Mouse (Mus musculus) stomach, postnatal 0 days (tissue): ENCODE measurements around the gene Fto. TPM values are rescaled to one million over a fixed set of nuclear protein-coding genes. Genes with fewer than 3 reads are reported as not detected.

Source experiments
- ATAC-seq: fragments of 200-750 bp; cut with Nextera tagmentation; 2 replicates; pipeline ENCODE4 v1.8.0; 2017; ENCODE audit not compliant: low FRiP score, low TSS enrichment
- DNase-seq: peaks from one replicate; pipeline ENCODE4 v3.0.0-alpha.2; 2016; ENCODE audit warnings: low spot score
- H3K27ac ChIP-seq: fragments of 300-500 bp; sonication (generic); replicated peaks from 2 replicates; pipeline ENCODE4 v1.5.1; 2014; ENCODE audit warnings: mild to moderate bottlenecking, control low read depth
- H3K27me3 ChIP-seq: fragments of 300-500 bp; sonication (generic); 2 replicates; pipeline ENCODE4 v1.6.1; 2014; ENCODE audit warnings: low read length; ENCODE audit not compliant: control insufficient read depth, insufficient read depth
- H3K36me3 ChIP-seq: fragments of 300-500 bp; sonication (generic); 2 replicates; pipeline ENCODE4 v1.6.1; 2014; ENCODE audit warnings: low read length, mixed read lengths; ENCODE audit not compliant: control insufficient read depth, insufficient read depth
- H3K4me1 ChIP-seq: fragments of 300-500 bp; sonication (generic); replicated peaks from 2 replicates; pipeline ENCODE4 v1.6.1; 2014; ENCODE audit warnings: antibody characterized with exemption; ENCODE audit not compliant: control insufficient read depth, insufficient read depth
- H3K4me2 ChIP-seq: fragments of 300-500 bp; sonication (generic); replicated peaks from 2 replicates; pipeline ENCODE4 v1.6.1; 2014; ENCODE audit warnings: low read depth, mild to moderate bottlenecking, control low read depth, moderate library complexity
- H3K4me3 ChIP-seq: fragments of 300-500 bp; sonication (generic); 2 replicates; pipeline ENCODE4 v1.5.1; 2014; ENCODE audit warnings: low read depth, low read length, control low read depth
- H3K9ac ChIP-seq: fragments of 300-500 bp; sonication (generic); 2 replicates; pipeline ENCODE4 v1.6.1; 2014; ENCODE audit warnings: mild to moderate bottlenecking, low read length, control low read depth, mixed read lengths
- H3K9me3 ChIP-seq: fragments of 300-500 bp; sonication (generic); 2 replicates; pipeline ENCODE4 v1.6.1; 2016; ENCODE audit warnings: low read length; ENCODE audit not compliant: control insufficient read depth
- CTCF ChIP-seq: IDR thresholded peaks from 2 replicates; pipeline ENCODE4 v1.5.1; 2016; ENCODE audit warnings: antibody characterized with exemption, low read depth, mild to moderate bottlenecking, moderate library complexity
- EP300 ChIP-seq: optimal IDR thresholded peaks from 2 replicates; pipeline ENCODE3; 2016; ENCODE audit warnings: antibody characterized with exemption
- WGBS: fragments of 180-500 bp; shearing (Covaris S2); extraction: QIAGEN DNeasy Blood & Tissue Kit; methylation state at CpG from one replicate; pipeline ENCODE4 v1.1.7; 2014; 5-methylcytosine and 5-hydroxymethylcytosine counted together
- polyA plus RNA-seq: library from polyadenylated mRNA; unstranded; fragments of >200 nt; fragmentation: Nextera tagmentation; extraction: Ambion mirVana; gene quantifications from 2 replicates; pipeline ENCODE4 v1.2.1, GENCODE M21; 2015

The Fto gene
- polyA plus RNA-seq, 1 experiment from 2014 or later = 25.7 TPM

DNA sequence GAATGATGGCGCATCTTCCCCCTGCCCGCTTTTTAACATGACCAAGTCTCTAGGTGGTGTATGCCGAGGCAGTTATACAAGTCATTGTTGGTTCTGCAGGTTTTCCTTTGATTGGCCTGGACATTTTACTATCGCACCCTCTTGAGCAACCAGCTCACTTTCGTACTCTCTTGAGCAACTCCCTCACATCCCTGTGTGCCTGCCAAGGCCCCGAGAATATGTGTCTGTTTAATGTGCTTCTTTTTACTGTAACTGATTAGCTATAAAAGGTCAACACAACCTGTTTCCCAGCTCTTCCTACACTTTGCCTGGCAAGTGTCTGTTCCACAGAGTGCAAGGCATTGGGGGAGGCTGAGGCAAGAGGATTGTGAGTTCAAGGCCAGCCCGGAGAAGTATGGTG, 401.4 kb downstream of the Fto start:
- no peaks in the 10 kb centered on the region for H3K4me1 ChIP-seq
- DNase-seq (no peak), ATAC-seq (no peak)
- H3K9ac ChIP-seq = no peak overlapping the region
- no peak overlapping the region for H3K27ac ChIP-seq
- 80% methylated on average over 7 of the region's 7 CpGs for WGBS
- H3K9me3 ChIP-seq = no peaks in the 10 kb centered on the region
- H3K4me2 ChIP-seq = no peak overlapping the region
- no peak for TF ChIP-seq EP300
- no peak overlapping the region for H3K4me3 ChIP-seq
- H3K27me3 ChIP-seq = no peaks in the 10 kb centered on the region
- no peaks in the 10 kb centered on the region for H3K36me3 ChIP-seq

- Histone ChIP-seq H3K27me3 (no peaks in the 10 kb centered on the region), H3K36me3 (no peaks in the 10 kb centered on the region), H3K27ac (no peak overlapping the region), H3K4me3 (no peak overlapping the region), H3K9me3 (no peaks in the 10 kb centered on the region), H3K4me1 (no peaks in the 10 kb centered on the region), H3K4me2 (no peak overlapping the region), H3K9ac (no peak overlapping the region)
- no peak for TF ChIP-seq CTCF
- no peak for TF ChIP-seq EP300
- WGBS = 38% methylated on average over 8 of the region's 8 CpGs
- no peak for ATAC-seq
- no peak for DNase-seq
Measured at GRCm38 (mm10) chr8:91715387-91716085, 402.2 kb downstream of the Fto start.

Other genes with a start within 250 kb of the Fto start
- 6.5 and 7.3 TPM in 2 replicates for gene Rbl2, start 243.5 kb upstream of the Fto start, polyA plus RNA-seq
- gene Aktip, start 113.5 kb upstream of the Fto start, polyA plus RNA-seq = 42.2 and 47.1 TPM in 2 replicates
- gene Rpgrip1l, start 263 bp upstream of the Fto start, polyA plus RNA-seq = 4.4 and 5.5 TPM in 2 replicates